ENCODE assay signal across 19 mouse cellular contexts in the genomic region with DNA sequence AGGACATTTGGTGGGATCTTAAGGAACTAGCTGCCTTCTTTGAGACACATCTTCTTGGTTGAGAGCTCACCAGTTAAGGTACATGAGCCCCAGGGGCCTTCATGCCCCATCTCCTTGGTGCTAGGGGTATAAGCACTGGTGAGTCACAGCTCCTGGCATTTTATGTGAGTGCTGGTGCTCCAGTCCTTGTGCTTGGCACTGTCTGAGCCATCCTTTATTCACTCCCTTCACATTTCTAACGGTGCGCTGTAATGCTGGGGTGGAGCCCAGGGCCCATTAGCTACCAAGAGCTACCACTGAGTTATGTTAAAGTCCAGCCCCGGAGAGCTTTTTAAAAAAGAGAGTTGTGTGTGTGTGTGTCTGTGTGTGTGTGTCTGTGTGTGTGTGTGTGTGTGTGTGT. TPM values are rescaled to one million over a fixed set of nuclear protein-coding genes. Genes with fewer than 3 reads are reported as not detected.
A peak's percentile ranks its signal among the peaks of the same experiment; 100 is the strongest.
DNase-seq lines count a peak whose midpoint lies in the region; ATAC-seq and TF ChIP-seq lines count a peak whose summit lies in the region.
"Had no signal": no experiment of that assay in that cellular context is flagged by ENCODE, and none has a peak within 500 bp of the region (broad histone marks: within the 10 kb centered on the region; RNA-seq: fewer than 3 reads in every experiment).

No protein-coding gene starts in this region.

- intact Hi-C loops in gastrocnemius, adult 2 months (cut with DNase I): no loop called here
- intact Hi-C loops in gastrocnemius, postnatal 14 days (cut with DNase I; ENCODE audit: low total_unique reads): no loop called here

- peak overlapping the region; percentile 20; the same call in 1 of the 2 replicates for H3K27ac ChIP-seq in gastrocnemius, adult 2 months
- H3K27ac ChIP-seq in heart, embryonic 10.5 days: no peak overlapping the region
- no peak overlapping the region for H3K27ac ChIP-seq in hindbrain, embryonic 12.5 days
- H3K27ac ChIP-seq: embryonic facial prominence, embryonic 12.5 days; hindbrain, postnatal 0 days had no signal

- H3K9ac ChIP-seq in hindbrain, embryonic 12.5 days: no peak overlapping the region
- H3K9ac ChIP-seq: embryonic facial prominence, embryonic 12.5 days; heart, embryonic 12.5 days had no signal

- no peak overlapping the region for H3K4me2 ChIP-seq in hindbrain, embryonic 12.5 days (replicated peaks)
- H3K4me2 ChIP-seq: embryonic facial prominence, embryonic 12.5 days; heart, embryonic 12.5 days had no signal

- H3K4me1 ChIP-seq in heart, embryonic 10.5 days: peaks cover 8% of the 10 kb centered on the region; the same call in 1 of the 2 replicates
- peaks cover 9% of the 10 kb centered on the region; the same call in 1 of the 2 replicates for H3K4me1 ChIP-seq in hindbrain, embryonic 12.5 days
- H3K4me1 ChIP-seq: embryonic facial prominence, embryonic 12.5 days had no signal

- no peaks in the 10 kb centered on the region for H3K27me3 ChIP-seq in heart, embryonic 10.5 days (ENCODE audit: insufficient read depth, poor library complexity, severe bottlenecking)
- H3K27me3 ChIP-seq in hindbrain, embryonic 12.5 days: no peaks in the 10 kb centered on the region
- H3K27me3 ChIP-seq: embryonic facial prominence, embryonic 12.5 days; heart, embryonic 12.5 days had no signal

- ATAC-seq in hindbrain, embryonic 12.5 days (ENCODE audit: low FRiP score): no peak
- ATAC-seq: hindbrain, postnatal 0 days had no signal

- no peak for TF ChIP-seq CTCF in gastrocnemius, adult 2 months (IDR thresholded peaks at IDR 0.05)

- DNase-seq in gastrocnemius, adult 2 months: no peak
- DNase-seq in gastrocnemius, postnatal 14 days: no peak
- DNase-seq in 3T3-L1 (ENCODE audit: low read depth, low spot score) (peak; percentile 78), R1 (ENCODE audit: low read depth, low spot score) (peak; percentile 33)
- peak; percentile 54 for DNase-seq in brain, adult 2 months (ENCODE audit: low read depth, low spot score)
- no peak for DNase-seq in ovary, postnatal 36 days (ENCODE audit: low spot score)
- DNase-seq in heart, embryonic 10.5 days (ENCODE audit: low spot score): no peak
- DNase-seq: heart, postnatal 4 days; kidney, adult 18-20 months; kidney, postnatal 10 days; layer of hippocampus, adult 9-11 months; retina, postnatal 1 day; right cerebral cortex, postnatal 4 days had no signal

- no peaks in the 10 kb centered on the region for H3K9me3 ChIP-seq in heart, embryonic 10.5 days
- no peaks in the 10 kb centered on the region for H3K9me3 ChIP-seq in hindbrain, embryonic 12.5 days (replicated peaks)
- H3K9me3 ChIP-seq: embryonic facial prominence, embryonic 12.5 days; heart, embryonic 12.5 days had no signal

- H3K4me3 ChIP-seq in gastrocnemius, adult 2 months: no peak overlapping the region
- H3K4me3 ChIP-seq in heart, embryonic 10.5 days: no peak overlapping the region
- H3K4me3 ChIP-seq in hindbrain, embryonic 12.5 days: no peak overlapping the region
- H3K4me3 ChIP-seq: embryonic facial prominence, embryonic 12.5 days; heart, embryonic 12.5 days had no signal

- 93% methylated on average over 3 of the region's 3 CpGs for WGBS in heart, embryonic 10.5 days
- 94% methylated on average over 3 of the region's 3 CpGs for WGBS in hindbrain, embryonic 12.5 days

- H3K36me3 ChIP-seq in heart, embryonic 10.5 days: peaks cover 18% of the 10 kb centered on the region
- H3K36me3 ChIP-seq in hindbrain, embryonic 12.5 days: 0 out of 2 replicates have a peak, but pooled peaks cover 4% of the 10 kb centered on the region

RNA-seq across cellular contexts. Expression of gene Ube2r2, which starts 17.6 kb away (rescaled TPM):
- 100 to 1,000 TPM; 152 to 193 TPM for total RNA-seq in gastrocnemius, adult 2 months (2021)
- 10 to 100 TPM; 77.4 to 84.4 TPM for total RNA-seq in gastrocnemius, postnatal 14 days (2021)
- polyA plus RNA-seq in heart, embryonic 10.5 days (2016; fragmentation: Nextera tagmentation; extraction: Ambion mirVana): 64.2 and 84.7 TPM in 2 replicates
- polyA plus RNA-seq in hindbrain, embryonic 12.5 days (2016; fragmentation: Nextera tagmentation; extraction: Ambion mirVana): 101 and 113 TPM in 2 replicates

RNA-seq across cellular contexts. Expression of gene Nol6, which starts 28.9 kb away (rescaled TPM):
- total RNA-seq in gastrocnemius, adult 2 months (2021): 10 to 100 TPM; 13.9 to 17.5 TPM
- 10 to 100 TPM; 15.3 to 16.6 TPM for total RNA-seq in gastrocnemius, postnatal 14 days (2021)
- polyA plus RNA-seq in heart, embryonic 10.5 days (2016; fragmentation: Nextera tagmentation; extraction: Ambion mirVana): 26.0 and 26.8 TPM in 2 replicates
- polyA plus RNA-seq in hindbrain, embryonic 12.5 days (2016; fragmentation: Nextera tagmentation; extraction: Ambion mirVana): 29.0 and 33.6 TPM in 2 replicates

RNA-seq across cellular contexts. Expression of gene Aqp3, which starts 55.2 kb away (rescaled TPM):
- total RNA-seq in gastrocnemius, adult 2 months (2021): not detected
- total RNA-seq in gastrocnemius, postnatal 14 days (2021): not detected
- 10.6 TPM in 2 replicates for polyA plus RNA-seq in heart, embryonic 10.5 days (2016; fragmentation: Nextera tagmentation; extraction: Ambion mirVana)
- polyA plus RNA-seq in hindbrain, embryonic 12.5 days (2016; fragmentation: Nextera tagmentation; extraction: Ambion mirVana): 0.77 and 0.97 TPM in 2 replicates
- total RNA-seq: common myeloid progenitor, adult 5-6 weeks; left cerebral cortex, postnatal 10 days had no signal

Comparison
In these comparisons a context has a peak if more than half of its experiments do, and no peak if none do; other contexts are left out.
1. DNase-seq: peak in 3T3-L1 (single experiment), R1 (single experiment) and brain, adult 2 months (single experiment); none in gastrocnemius, adult 2 months (single experiment), gastrocnemius, postnatal 14 days (single experiment), ovary, postnatal 36 days (single experiment) and heart, embryonic 10.5 days (single experiment).